Mouse (Mus musculus) limb, embryonic 13.5 days (tissue): ENCODE measurements at regions not wholly inside any gene's neighbourhood (a gene's known extent, or its start where the extent isn't known, plus 50 kb on each side); places are given as distances from the start of the nearest gene placed in this dataset.

Experiments
- ATAC-seq: fragments of 200-750 bp; cut with Nextera tagmentation; 2 replicates; pipeline ENCODE4 v1.8.0; 2017; ENCODE audit warnings: low read depth, moderate number of reproducible peaks, moderate TSS enrichment; ENCODE audit not compliant: low FRiP score
- H3K27ac ChIP-seq: fragments of 300-500 bp; sonication (generic); 2 replicates; pipeline ENCODE4 v1.5.1; 2015; ENCODE audit warnings: inconsistent platforms, mild to moderate bottlenecking, moderate library complexity
- H3K27me3 ChIP-seq: fragments of 300-500 bp; sonication (generic); 2 replicates; pipeline ENCODE4 v1.6.1; 2015; ENCODE audit warnings: mild to moderate bottlenecking, inconsistent platforms
- H3K36me3 ChIP-seq: fragments of 300-500 bp; sonication (generic); 2 replicates; pipeline ENCODE4 v1.6.1; 2015; ENCODE audit warnings: inconsistent platforms, mild to moderate bottlenecking, moderate library complexity
- H3K4me1 ChIP-seq: fragments of 300-500 bp; sonication (generic); 2 replicates; pipeline ENCODE4 v1.6.1; 2015; ENCODE audit warnings: inconsistent platforms
- H3K4me2 ChIP-seq: fragments of 300-500 bp; sonication (generic); replicated peaks from 2 replicates; pipeline ENCODE4 v1.6.1; 2015; ENCODE audit warnings: inconsistent platforms, mild to moderate bottlenecking, moderate library complexity
- H3K4me3 ChIP-seq: fragments of 300-500 bp; sonication (generic); 2 replicates; pipeline ENCODE4 v1.5.1; 2015; ENCODE audit warnings: moderate library complexity, mild to moderate bottlenecking, inconsistent platforms
- H3K9ac ChIP-seq: fragments of 300-500 bp; sonication (generic); 2 replicates; pipeline ENCODE4 v1.6.1; 2015; ENCODE audit warnings: mild to moderate bottlenecking, inconsistent platforms
- H3K9me3 ChIP-seq: fragments of 300-500 bp; sonication (generic); 2 replicates; pipeline ENCODE4 v1.6.1; 2016; ENCODE audit warnings: inconsistent platforms
- WGBS: fragments of 180-500 bp; shearing (Covaris S2); methylation state at CpG from one replicate; pipeline ENCODE4 v1.1.7; 2015; 5-methylcytosine and 5-hydroxymethylcytosine counted together

DNA sequence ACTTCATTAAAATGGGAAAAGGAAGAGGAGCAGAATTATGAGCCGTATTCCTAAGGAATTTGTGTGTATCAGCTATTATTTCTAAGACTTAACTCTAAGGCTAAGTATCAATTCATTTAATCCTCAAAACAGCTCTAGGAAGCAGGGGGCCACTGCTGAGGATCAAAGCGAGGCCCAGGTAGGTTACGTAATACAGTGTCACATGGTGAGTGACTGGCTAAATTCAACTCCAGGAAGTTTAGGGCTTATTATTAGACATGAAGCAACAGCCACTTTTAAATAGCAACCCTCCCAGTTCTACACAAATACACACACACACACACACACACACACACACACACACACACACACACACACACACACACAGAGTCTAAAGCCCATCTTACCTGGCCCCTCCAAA lies 109.3 kb downstream of the Nog start:
- Histone ChIP-seq H3K36me3 (no peaks in the 10 kb centered on the region), H3K27ac (no peak overlapping the region), H3K4me3 (no peak overlapping the region), H3K4me2 (no peak overlapping the region), H3K9me3 (no peaks in the 10 kb centered on the region), H3K4me1 (no peaks in the 10 kb centered on the region), H3K27me3 (no peaks in the 10 kb centered on the region), H3K9ac (no peak overlapping the region)
- no peak for ATAC-seq
- WGBS: 76% methylated on average over 3 of the region's 3 CpGs

DNA sequence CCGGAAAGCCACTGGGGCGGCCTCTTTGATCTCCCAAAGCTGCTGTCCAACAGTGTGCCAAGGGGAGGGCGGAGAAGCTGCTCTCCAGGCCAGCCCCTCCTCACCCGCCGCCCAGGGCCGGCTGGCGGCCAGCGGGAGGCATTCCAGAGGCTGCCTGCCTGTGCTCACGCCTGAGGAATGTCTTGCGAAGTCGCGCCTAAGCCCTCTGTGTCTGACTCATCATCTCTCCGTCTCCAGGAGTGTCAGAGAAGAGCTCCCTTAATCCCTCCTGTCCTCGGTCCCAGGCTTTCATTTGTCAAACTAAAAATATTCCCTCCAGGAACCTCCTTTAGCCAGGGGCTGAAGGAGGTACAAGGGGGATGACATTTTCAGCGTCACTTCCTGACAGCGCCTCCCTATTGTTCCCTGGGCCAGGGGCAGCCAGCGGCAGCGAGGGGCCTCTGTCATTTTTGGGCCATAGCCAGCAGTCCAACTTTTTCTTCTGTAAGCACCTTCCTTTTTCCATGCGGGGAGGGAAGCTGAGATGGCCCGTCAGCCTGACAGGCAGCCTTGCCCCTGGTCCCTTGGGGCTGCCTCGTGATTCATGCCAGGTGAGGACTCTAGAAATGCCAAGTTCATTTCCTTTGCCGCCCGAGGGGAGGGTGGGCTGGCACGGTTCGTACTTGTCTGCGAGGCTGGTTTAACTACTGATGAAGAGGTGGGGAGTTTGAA lies 113.4 kb downstream of the Gm525 start:
- 4% methylated on average over 26 of the region's 26 CpGs for WGBS
- peaks cover 23% of the 10 kb centered on the region for H3K4me1 ChIP-seq
- H3K4me3 ChIP-seq: peak overlapping the region; percentile 24
- H3K36me3 ChIP-seq: no peaks in the 10 kb centered on the region
- peak overlapping the region; percentile 27; the same call in 1 of the 2 replicates for H3K9ac ChIP-seq
- peaks cover 10% of the 10 kb centered on the region; the same call in 1 of the 2 replicates for H3K27me3 ChIP-seq
- peak; percentile 74 for ATAC-seq
- peak overlapping the region; percentile 70 for H3K27ac ChIP-seq
- no peaks in the 10 kb centered on the region for H3K9me3 ChIP-seq
- peak overlapping the region; percentile 61 for H3K4me2 ChIP-seq

DNA sequence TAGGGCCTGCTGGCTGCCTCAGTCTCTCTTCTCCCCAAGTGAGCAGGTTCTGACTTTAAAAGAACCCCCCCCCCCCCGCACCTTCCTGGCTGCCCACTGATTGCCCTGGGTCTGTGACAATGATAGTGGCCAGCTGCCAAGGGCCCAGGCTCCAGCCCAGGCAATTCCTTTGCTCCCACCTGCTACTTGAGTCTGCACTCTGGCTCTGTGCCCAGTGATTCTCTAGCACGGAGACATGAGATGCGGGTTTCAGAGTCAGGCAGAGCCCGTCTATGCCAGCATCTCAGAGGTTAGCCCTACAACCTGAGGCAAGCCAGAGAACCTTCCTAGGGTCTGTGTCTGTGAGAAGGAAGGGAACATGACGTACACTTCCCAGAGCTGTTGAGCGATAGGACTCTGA lies 112.2 kb downstream of the Gm525 start:
- Histone ChIP-seq H3K27ac (no peak overlapping the region), H3K4me2 (no peak overlapping the region), H3K4me3 (no peak overlapping the region), H3K36me3 (no peaks in the 10 kb centered on the region), H3K9me3 (no peaks in the 10 kb centered on the region), H3K9ac (no peak overlapping the region), H3K4me1 (peaks cover 23% of the 10 kb centered on the region), H3K27me3 (peaks cover 10% of the 10 kb centered on the region; the same call in 1 of the 2 replicates)
- WGBS: 58% methylated on average over 6 of the region's 6 CpGs
- ATAC-seq: no peak

DNA sequence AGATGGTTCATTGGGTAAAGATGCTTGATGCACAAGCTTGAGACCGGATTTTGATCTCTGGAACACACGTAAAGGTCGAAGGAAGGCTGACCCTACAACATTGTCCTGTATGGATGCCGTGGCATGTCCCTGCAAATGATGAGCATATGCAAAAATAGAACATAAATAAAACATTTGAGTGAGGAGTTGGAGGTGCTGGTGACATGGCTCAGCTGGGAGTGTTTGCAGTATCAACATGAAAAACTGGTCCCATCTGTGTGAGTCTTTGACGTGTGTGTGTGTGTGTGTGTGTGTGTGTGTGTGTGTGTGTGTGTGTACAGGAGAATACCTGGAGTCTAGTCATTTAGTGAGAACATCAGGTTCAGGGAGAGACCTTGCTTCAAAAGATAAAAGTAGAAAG lies 107.8 kb downstream of the Gm525 start:
- Histone ChIP-seq H3K4me2 (no peak overlapping the region), H3K9me3 (no peaks in the 10 kb centered on the region), H3K4me3 (no peak overlapping the region), H3K36me3 (no peaks in the 10 kb centered on the region), H3K9ac (no peak overlapping the region), H3K27ac (no peak overlapping the region), H3K27me3 (peaks cover 3% of the 10 kb centered on the region; the same call in 1 of the 2 replicates), H3K4me1 (peaks cover 10% of the 10 kb centered on the region)
- ATAC-seq: no peak
- WGBS: 91% methylated on average over 5 of the region's 5 CpGs

DNA sequence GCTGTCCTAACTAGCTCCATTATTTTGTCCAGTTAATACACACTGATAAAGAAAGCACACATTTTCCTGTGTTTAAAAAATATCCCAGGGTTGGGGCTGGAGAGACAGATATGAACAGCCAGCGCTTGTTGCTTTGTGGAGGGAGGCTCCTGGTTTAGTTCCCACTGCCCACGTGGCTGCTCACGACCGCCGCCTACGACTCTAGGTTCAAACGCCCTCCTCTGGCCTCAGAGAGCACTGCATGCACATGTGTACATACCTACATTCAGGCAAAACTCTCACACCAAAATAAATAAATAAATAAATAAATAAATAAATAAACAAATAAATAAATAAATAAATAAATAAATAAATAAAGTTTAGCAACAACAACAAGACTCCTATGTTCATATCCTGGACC lies 104.8 kb downstream of the Gm525 start:
- 94% methylated on average over 7 of the region's 7 CpGs for WGBS

DNA sequence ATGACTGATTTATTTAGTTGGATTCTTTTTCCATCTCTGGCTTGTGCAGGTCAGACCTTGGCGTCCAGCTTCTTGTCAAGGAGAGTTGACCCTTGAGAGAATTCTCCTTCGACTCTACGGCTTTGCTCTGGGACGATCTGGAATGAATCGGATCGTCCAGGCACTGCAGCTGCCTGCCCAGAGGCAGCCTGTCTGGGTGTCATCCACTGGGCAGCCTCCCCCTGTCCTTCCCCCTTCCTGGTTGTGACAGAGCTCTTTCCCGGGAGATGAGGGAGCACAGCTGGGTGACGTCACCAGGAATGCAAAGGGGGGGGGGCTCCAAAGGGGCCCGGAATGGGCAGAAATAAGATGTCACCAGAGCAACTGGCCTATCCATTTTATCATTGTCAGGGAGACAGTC lies 101.9 kb downstream of the Gm525 start:
- Histone ChIP-seq H3K4me1 (peaks cover 24% of the 10 kb centered on the region), H3K27ac (no peak overlapping the region), H3K9me3 (no peaks in the 10 kb centered on the region), H3K36me3 (no peaks in the 10 kb centered on the region), H3K9ac (no peak overlapping the region), H3K27me3 (0 out of 2 replicates have a peak, but pooled peaks cover 2% of the 10 kb centered on the region), H3K4me2 (peak overlapping the region; percentile 47), H3K4me3 (no peak overlapping the region)
- ATAC-seq: peak; percentile 63; the same call in 1 of the 2 replicates
- WGBS: 5% methylated on average over 9 of the region's 9 CpGs

More for the DNA sequence above, 104.8 kb downstream of the Gm525 start:
- H3K9me3 ChIP-seq: no peaks in the 10 kb centered on the region
- ATAC-seq: no peak
- H3K9ac ChIP-seq: no peak overlapping the region
- H3K4me3 ChIP-seq: no peak overlapping the region
- no peaks in the 10 kb centered on the region for H3K36me3 ChIP-seq
- no peak overlapping the region for H3K27ac ChIP-seq
- 0 out of 2 replicates have a peak, but pooled peaks cover 2% of the 10 kb centered on the region for H3K27me3 ChIP-seq
- H3K4me2 ChIP-seq: no peak overlapping the region
- H3K4me1 ChIP-seq: peaks cover 24% of the 10 kb centered on the region

DNA sequence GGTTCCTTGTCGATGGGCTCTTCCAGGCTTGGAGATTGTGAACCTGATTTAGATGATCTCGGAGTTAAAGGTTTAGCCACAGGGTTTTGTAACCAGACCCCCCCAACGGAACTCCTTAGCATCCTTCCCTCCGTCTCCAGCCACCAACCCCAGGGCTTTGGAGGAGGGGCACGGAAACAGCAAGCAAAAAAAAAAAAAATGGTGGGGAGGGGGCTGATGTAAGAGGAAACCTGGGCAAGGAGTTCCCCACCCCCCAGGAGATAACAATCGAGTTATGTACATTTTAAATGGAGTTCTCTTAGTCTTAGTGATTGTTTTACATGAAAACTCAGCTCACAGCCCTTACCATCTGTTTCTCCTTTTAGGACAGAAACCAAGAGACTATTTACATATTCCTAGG lies 101.3 kb downstream of the Gm525 start:
- ATAC-seq: no peak
- Histone ChIP-seq H3K9ac (no peak overlapping the region), H3K9me3 (no peaks in the 10 kb centered on the region), H3K27me3 (0 out of 2 replicates have a peak, but pooled peaks cover 2% of the 10 kb centered on the region), H3K4me1 (peaks cover 24% of the 10 kb centered on the region), H3K4me2 (peak overlapping the region; percentile 47), H3K27ac (no peak overlapping the region), H3K36me3 (no peaks in the 10 kb centered on the region), H3K4me3 (no peak overlapping the region)
- WGBS: 9% methylated on average over 6 of the region's 6 CpGs

DNA sequence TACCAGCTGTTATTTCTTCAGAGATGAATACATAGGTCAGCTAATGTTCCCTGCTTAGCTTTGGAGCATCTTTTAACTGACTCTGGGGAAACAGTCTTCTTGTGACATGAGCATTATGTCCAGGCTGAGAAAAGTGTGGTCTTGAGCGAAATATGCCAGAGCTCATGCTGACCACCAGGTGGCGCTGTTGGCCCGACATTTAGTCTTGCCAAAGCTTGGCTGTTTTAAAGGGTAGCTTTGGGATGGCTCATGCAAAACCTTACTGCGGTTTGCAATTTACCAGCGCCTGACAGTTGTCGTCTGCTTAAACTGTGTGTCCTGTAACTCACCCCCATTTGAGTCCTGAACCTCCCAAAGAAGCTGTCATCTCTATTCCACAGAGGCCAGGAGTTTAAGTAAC lies 91.6 kb downstream of the Gm525 start:
- H3K36me3 ChIP-seq: no peaks in the 10 kb centered on the region
- WGBS: 8% methylated on average over 6 of the region's 6 CpGs

DNA sequence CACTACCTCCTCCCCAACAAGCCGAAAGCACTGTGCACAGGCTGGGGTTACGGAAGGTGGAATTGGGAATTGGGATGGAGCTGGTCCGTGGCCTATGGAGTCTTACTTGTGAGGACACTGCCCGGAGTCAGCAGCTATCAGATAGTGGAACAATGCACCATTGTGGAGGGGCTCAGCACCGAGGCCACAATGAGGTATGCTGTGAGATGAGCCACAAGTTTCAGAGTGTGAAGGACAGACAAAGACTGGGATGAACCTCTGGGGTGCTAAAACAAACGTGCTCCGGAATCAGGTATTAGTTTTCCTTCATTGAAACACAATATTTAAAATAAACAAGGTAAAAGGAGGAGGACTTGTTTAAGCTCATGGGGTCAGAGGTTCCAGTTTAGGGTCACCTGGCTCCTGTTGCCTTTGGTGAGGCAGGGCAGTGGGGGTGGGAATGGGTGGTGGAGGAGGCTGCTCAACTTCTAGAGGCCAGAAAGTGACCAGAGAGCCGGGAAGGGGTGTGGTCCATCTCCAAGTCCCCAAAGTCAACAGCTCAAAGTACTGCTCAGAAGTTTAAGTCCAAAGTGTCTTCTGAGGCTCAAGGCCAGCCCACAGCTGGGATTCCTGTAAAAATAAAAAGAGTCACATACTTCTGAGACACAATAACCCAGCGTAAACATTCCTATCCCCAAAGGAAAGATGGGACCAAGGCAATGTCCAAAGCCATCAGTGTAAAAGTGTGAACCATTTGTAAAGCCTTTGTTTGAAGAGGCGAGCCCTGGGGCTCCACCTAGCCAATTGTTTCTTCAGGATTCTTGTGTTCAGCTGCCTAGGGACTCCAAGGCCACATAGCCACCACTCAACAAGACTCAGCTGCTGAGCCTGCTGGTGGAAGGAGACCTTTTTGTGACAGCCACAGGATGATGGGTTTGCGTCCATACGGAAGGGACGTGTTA lies 80.1 kb downstream of the Gm525 start:
- Histone ChIP-seq H3K27me3 (no peaks in the 10 kb centered on the region), H3K4me1 (no peaks in the 10 kb centered on the region), H3K27ac (no peak overlapping the region), H3K36me3 (no peaks in the 10 kb centered on the region), H3K4me2 (no peak overlapping the region), H3K9ac (no peak overlapping the region), H3K9me3 (no peaks in the 10 kb centered on the region), H3K4me3 (no peak overlapping the region)
- ATAC-seq: no peak
- 87% methylated on average over 13 of the region's 13 CpGs for WGBS

More for the DNA sequence above, 91.6 kb downstream of the Gm525 start:
- no peak for ATAC-seq
- H3K27ac ChIP-seq: no peak overlapping the region
- no peak overlapping the region for H3K4me3 ChIP-seq
- peaks cover 14% of the 10 kb centered on the region for H3K27me3 ChIP-seq
- no peaks in the 10 kb centered on the region for H3K4me1 ChIP-seq
- H3K9me3 ChIP-seq: no peaks in the 10 kb centered on the region
- H3K4me2 ChIP-seq: no peak overlapping the region
- no peak overlapping the region for H3K9ac ChIP-seq

DNA sequence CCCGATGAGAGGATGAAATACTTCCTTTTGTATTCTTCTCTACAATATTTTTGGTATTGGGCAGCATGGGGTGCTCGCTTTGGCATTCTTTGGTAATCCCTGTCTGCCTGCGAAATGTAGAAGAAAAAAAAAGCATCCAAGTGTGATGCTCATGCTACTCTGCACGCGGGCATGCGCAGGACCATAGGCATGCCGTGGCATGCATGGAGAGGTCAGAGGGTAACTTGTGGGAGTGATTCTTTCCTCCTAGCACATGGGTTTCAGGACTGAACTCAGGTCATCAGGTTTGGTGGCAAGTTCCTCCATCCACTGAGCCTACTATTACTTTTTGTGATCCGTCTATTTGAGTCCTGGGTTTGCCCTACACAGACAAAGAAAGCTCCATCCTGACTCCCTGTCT lies 74.3 kb downstream of the Gm525 start:
- ATAC-seq: no peak
- Histone ChIP-seq H3K27me3 (peaks cover 5% of the 10 kb centered on the region; the same call in 1 of the 2 replicates), H3K9me3 (no peaks in the 10 kb centered on the region), H3K4me1 (peaks cover 12% of the 10 kb centered on the region), H3K27ac (no peak overlapping the region), H3K9ac (no peak overlapping the region), H3K4me3 (no peak overlapping the region), H3K4me2 (no peak overlapping the region), H3K36me3 (no peaks in the 10 kb centered on the region)
- 92% methylated on average over 8 of the region's 8 CpGs for WGBS

DNA sequence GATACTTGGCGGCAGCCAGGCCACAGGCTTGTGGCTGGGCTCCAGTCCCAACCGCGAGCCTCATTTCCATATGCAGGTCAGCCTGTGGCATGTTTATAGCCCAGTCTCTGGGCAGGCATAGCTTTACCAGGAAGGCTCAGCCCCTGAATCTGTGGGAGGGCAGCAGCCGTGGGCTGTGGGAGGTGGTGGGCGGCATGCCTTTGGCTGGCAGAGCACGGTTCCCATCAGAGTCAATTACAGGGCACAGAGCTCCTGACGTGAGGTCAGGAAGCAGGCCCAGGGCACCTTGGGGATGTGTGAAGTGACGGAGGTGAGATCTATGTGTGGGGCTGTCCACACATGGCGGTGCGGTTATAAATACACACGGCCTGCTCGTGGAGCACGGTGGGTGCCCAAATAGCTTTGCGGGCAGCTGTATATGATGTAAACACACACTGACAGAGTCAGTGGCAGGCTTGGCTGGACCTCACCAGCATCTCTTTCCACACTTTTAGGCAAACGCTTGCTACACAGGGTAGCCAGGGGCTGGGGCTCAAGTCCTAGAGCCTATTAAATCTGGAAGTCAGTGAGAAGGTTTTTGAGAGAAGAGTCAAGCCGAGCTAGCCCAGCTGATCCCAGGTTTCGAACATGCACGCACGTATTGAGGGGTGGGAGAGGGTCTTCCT lies 71.8 kb downstream of the Gm525 start:
- WGBS: 36% methylated on average over 19 of the region's 19 CpGs
- no peak overlapping the region for H3K27ac ChIP-seq
- H3K9me3 ChIP-seq: 0 out of 2 replicates have a peak, but pooled peaks cover 3% of the 10 kb centered on the region
- H3K9ac ChIP-seq: peak overlapping the region; percentile 10; the same call in 1 of the 2 replicates
- no peak overlapping the region for H3K4me3 ChIP-seq
- H3K4me1 ChIP-seq: peaks cover 19% of the 10 kb centered on the region
- peaks cover 5% of the 10 kb centered on the region; the same call in 1 of the 2 replicates for H3K27me3 ChIP-seq
- H3K36me3 ChIP-seq: no peaks in the 10 kb centered on the region
- ATAC-seq: peak; percentile 52
- H3K4me2 ChIP-seq: peak overlapping the region; percentile 25
